Mouse (Mus musculus) common myeloid progenitor, adult 5-6 weeks (primary cell): ENCODE results near the gene B4galt5. TPM values are rescaled to one million over a fixed set of nuclear protein-coding genes. Genes with fewer than 3 reads are reported as not detected.
"Not testable (repeated sequence)": the region's sequence is repeated elsewhere in the genome, so short reads cannot be mapped to it uniquely, and the experiment has no call there.

Source experiments
- ATAC-seq: replicated peaks from 2 replicates; pipeline ENCODE4 v1.8.0; 2016; ENCODE audit warnings: low read depth, mild to moderate bottlenecking, moderate TSS enrichment, inconsistent platforms; ENCODE audit not compliant: poor library complexity, severe bottlenecking
- total RNA-seq: library from RNA; stranded (forward); fragments of 200-1000, 187-1606 nt; gene quantifications from 2 replicates; pipeline ENCODE4 v1.2.3, GENCODE M21; 2017

The B4galt5 gene
- 1.7 and 5.8 TPM in 2 replicates for total RNA-seq

DNA sequence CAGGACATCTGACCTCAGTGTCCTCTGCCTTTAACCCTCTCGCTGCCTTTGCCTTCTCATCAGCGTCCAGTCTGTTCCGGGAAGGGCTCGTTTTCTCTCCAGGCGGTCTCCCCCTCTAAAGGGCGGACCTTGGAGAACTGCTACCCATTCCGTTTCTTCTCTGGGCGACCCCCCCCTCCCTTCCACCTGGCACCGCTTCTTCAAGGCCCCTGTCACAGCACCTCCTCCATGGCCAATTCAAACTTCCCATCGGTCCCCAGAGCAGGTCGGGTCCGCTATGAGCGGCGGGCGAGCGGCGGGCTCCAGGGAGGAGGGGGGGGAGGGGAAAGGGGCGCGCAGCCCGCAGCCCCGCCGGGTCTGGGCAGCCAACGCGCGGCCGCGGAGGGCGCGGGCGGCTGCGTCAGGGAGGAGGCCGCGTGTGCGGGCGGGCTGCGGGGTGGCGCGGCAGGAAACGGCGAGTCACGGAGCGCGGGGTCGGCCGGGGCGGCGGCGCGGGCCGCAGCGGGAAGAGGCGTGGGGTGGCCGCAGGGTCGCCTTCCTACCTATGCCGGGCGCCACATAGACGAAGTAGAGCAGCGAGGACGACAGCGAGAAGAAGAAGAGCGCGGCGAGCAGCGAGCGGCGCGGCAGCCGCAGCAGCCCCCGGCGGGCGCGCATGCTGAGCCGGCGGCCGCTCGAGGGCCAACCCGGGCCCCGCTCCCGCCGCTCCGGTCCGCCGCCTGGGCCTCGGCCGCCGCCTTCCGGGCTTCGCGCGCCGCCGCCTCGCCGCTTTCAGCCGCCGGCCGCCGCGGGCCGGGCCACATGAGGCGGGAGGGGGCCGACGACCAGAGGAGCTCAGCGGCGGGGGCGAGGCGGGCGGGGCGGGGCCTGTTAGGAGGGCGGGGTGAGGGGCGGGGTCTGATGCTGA is at the start of gene B4galt5:
TSS of gene B4galt5 (minus strand) at position 808 of the 907 bp plus-strand sequence.
- no peak for ATAC-seq

DNA sequence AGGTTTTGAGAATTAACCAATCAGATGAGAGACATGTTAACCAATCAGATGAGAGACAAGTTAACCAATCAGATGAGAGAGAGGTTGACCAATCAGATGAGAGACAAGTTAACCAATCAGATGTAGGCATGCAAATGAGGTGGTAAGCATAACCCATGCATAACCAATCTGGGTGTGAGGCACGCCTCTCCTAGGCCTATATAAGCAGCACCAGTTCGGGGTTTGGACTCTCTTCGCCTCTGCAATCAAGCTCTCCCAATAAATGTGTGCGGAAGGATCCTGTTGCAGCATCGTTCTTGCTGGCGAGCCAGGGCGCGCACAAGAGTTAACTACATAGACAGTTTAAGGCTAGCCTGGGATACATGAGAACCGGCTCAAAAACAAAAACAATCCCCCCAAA is 47.4 kb upstream of the B4galt5 start:
- not testable (repeated sequence) for ATAC-seq

DNA sequence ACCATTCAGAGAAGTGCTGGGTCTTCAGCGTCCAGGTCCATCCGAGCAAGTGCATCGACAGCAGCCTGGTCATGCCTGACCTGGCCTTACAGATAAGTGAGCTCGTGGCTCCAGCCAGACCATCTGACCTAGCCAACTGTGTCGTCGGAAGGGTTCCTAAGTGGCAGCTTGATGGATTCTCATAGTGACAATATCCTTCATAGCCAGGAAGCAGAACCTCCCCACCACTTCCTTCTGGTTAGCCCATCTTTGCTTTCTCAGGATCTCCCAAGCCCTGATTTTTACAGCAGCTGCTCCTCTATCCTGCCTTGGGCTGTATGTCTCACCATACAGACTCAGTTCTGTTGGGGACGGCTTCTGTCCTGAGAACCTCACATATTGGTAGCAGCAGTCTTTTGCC is 45.4 kb upstream of the B4galt5 start:
- peak; percentile 72 for ATAC-seq

DNA sequence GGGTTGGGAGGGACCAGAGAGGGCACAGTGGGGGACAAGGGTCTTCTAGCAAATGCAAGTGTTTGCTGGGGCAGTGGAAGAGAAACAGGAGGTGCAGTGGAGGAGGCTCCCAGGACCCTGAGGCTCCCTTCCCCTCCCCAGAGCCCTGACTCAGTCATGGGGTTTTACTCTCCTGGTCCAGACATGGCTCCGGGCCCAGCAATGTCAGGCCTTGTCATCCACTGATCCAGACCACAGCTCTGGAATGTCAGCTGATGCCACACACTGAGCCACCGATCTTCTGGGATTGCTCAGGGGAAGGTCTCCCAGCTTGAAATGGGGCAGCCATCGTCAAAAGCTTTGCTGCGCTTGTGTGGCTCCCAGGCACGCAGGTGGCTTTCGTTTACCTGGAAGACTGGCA is 38.0 kb upstream of the B4galt5 start:
- no peak for ATAC-seq

DNA sequence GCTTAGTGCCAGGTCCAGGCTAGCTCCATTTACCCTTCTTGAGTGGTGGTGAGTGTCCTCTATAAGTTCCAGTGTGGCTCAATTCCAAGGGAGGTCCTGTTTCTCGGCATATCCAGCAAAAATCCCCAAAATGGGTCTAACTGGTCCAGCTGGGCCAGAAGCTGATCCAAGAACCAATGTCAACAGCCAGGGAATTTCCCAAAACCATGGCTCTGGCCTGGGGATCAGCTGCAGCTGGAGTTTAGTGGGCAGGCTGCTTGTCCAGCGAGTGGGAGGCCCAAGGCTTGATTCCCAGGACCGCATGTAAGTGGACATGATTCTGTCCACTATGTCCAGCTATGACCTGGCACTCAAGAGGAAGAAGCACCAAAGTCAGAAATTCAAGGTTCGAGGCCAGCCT is 37.5 kb upstream of the B4galt5 start:
- no peak for ATAC-seq

DNA sequence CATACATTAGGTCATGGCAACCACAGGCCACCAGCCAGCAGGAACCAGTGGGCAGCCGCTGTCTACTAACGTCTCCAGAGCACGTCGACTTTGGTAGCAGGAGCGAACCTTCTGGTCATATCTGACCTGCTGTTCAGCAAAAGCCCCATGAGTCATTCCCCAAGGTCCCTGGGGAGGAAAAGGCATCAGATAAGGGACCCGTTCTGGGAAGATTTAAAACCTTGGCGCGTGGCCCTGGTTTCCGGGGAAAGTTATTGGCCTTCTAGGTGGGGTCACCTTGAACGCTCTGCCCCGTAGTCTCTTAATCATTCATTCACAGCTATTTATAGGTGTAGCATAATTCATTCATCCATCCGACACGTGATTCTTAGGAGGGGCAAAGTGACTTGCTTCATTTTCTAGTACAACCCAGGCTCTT is 34.7 kb upstream of the B4galt5 start:
- ATAC-seq: peak; percentile 58

DNA sequence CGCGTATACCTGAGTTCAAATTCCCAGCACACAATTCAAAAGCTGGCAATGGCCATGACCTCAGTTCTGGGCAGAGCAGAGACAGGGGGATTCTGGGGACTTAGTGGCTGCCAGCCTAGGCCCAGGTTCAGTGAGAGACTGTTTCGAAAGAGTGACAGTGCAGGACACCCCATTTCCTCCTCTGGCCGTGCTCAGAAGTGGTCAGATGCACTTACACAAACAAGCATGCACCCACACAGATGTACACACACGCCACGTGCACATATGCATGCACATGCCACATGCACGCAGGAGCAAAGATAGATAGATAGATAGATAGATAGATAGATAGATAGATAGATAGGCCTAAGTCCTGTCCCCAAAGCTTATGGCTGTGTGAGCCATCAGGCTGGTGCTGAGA is 33.4 kb upstream of the B4galt5 start:
- no peak for ATAC-seq

DNA sequence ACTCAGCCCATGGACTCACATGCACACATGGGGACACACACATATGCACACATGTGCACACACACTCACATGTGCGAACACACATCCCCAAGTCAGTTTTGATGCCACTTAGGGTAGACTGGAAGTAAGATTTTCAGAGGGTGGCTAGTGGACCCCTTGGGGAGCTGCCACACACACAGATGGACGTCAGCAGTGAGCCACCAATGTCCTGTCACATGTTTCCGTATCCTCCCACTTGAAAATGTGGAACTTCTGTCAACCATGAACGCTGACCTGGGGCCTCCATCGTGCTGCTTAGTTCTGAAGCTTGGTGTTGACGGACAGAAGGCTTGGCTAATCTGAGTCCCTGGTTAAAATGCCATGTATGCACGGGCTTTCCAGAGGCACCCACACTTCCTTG is 32.6 kb upstream of the B4galt5 start:
- ATAC-seq: peak; percentile 67

DNA sequence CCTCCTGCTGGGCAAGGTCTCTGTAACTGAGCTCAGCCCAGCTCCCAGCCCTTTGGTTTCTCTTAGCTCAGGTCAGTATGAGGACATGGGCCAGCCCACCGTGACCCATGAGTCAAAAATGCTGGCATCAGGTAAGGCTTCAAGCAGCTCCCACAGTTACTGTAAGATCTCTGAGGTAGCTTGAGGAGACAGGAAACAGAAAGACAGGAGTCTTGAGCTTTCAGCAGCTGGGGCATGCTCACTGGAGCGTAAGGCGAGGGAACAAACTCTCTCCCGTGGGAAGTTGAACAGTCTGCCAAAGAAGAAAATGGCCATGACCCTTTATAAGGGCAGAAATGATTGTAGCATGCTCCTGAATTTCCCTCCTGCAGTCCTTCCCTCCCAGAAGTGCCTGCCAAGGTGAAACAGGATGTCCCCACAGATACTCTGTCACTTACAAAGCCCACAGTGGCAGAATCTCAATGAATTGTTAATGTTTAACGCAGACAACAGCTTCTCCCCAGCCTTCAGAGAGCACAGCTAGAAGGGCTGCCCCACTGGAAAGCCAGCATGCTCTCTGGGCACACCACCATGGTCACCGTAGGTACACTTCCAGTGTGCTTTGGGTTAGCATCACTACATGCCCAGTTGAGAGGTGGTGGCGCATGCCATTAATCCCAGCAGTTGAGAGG is 31.8 kb upstream of the B4galt5 start:
- ATAC-seq: no peak

DNA sequence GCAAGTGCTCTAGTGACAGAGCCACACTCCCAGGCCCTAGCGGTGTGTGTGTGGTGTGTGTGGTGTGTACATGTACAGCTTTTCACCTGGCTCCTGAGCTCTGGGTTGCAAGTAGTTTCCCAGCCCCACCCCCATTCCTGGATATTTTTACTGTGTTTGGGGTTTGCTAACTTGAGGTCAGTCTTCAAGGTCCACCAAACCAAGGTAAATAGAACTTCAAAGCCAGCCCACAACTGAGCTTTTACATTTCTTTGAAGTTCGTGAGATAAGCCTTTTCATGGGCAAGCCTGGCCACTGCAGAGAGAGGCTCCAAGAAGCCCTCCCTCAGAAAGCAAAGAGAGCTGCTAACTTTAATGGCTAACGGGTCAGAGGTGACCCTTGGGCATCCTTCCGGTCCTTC is 30.0 kb upstream of the B4galt5 start:
- no peak for ATAC-seq

DNA sequence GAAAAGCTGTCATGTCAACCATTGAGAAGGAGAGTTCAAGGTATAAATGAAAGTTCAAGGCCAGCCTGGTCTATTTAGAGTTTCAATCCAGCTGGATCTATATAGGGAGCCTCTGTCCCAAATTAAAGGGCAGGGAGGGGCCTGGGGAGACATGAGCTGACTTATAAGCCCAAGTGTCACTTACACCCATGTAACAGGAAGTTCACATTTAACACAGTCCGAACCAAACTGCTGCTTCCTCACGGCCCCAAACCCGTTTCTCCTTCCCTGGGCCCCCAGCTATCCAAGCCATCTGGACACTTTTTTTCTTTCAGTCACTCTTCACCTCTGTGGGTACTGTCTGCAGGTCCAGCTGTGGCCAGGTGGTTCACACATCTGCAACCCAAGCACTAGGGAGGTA is 28.7 kb upstream of the B4galt5 start:
- 0 out of 2 replicates have a peak, but pooled peaks have one; percentile 12 for ATAC-seq

DNA sequence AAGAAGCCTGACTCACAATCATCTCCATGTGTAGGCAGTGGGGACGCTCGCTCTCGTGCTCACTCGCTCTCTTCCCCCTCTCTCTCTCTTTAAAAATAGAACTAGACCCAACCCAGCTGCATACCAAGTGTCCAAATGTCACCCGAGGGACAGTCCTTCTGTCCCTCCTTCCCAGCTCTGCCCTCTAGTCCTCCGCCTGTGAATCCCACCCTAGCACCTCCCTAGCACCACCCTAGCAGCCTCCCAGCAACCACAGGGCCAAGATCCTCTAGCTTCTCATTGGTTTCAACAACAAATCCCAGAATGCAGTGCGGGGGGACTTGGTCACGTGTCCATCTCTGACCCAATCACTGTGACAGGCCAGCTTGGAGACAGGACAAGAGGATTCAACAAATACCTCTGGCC is 27.2 kb upstream of the B4galt5 start:
- no peak for ATAC-seq

DNA sequence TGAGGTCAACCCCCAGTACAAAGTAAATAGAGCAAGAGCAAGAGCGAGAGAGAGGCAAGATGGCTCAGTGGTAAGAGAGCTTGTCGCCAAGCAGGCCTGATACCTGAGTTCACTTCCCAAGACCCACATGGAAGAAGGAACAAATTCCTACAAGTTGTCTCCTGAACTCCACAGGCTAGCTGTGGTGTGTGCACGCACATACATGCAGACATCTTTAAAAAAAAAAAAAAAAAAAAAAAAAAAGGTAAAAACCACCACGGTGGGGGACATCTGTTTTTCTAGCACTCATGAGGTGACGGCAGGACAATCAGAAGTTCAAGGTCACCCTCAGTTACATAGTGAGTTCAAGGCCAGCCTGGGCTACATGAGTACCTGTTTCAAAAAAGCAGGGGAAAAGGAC is 26.7 kb upstream of the B4galt5 start:
- ATAC-seq: no peak

DNA sequence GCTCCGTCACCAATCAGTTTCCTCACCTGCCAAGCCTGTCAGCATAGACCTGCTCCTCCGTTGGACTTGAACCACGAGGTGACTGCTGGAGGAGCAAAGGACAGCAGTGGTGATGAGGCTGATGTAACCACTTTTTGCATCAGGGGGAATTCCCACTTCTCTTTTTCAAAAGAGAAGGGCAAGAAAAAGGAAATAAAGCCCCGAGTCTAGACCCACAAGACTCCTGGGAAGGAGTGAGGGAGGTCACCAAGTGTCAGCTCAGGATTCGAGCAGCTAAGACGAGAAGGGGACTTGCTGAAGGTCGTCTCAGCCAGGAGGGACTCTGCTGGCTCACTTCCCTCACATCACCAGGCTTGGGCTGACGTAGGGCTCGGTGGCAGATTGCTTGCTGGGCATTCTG is 26.2 kb upstream of the B4galt5 start:
- ATAC-seq: peak; percentile 78

DNA sequence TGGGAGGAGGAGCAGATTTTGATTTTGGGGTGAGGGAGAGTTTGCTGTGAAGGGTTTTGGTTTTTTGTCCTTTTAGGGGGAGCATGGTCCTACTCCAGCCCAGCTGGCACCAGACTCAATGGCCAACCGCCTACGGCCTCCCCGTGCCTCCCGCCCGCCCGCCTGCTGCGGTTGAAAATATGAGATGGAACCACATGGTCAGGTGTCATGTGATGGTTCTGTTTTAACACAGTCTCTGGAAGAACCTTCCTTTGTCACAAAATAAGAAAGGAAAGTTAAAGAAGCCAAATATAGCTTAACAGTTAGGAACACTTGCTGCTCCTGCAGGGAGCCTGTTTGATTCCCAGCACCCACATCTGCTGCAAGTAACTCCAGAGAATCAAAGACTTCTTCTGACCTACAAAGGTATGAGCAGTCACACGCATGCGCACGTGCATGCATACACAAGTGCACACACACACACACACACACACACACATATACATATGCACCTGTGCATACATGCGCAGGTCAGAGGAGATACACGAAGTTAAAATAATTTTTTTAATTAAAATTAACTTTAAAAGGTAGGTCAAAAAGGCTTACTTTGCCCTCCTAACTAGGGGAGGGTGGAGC is 25.3 kb upstream of the B4galt5 start:
- ATAC-seq: no peak

DNA sequence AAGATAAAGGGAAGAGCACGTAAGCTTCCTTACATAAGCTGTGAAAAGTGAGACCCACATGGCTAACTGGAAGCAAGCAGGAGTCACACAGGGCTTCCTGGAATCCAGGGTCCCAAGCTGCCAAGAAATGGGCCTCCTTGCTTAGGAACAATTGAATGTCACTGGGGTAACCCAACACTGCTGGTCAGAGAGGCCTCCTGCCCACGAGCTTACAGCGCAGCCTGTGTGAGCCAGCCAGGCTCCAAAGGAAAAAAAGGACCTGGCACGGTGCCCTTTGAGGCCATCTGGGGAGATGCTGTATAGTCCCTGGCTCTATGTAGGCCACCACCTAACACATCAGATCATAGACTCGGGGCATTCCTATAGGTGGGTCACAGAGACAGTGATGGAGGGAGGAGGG is 24.3 kb upstream of the B4galt5 start:
- ATAC-seq: no peak

DNA sequence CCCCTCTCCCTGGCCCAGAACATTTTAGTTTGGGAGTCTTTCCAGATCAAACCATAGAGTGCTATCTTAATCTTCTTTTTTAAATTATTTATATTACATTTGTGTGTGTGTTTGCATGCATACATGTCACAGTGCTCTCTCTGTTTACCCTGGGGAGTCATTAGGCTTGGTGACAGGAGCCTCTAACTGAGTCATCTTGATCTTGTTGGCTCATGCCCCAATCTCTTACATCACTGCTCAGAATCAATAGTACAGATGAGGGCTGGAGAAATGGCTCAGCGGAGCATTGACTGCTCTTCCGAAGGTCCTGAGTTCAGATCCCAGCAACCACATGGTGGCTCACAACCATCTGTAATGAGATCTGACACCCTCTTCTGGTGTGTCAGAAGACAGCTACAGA is 22.5 kb upstream of the B4galt5 start:
- ATAC-seq: no peak

DNA sequence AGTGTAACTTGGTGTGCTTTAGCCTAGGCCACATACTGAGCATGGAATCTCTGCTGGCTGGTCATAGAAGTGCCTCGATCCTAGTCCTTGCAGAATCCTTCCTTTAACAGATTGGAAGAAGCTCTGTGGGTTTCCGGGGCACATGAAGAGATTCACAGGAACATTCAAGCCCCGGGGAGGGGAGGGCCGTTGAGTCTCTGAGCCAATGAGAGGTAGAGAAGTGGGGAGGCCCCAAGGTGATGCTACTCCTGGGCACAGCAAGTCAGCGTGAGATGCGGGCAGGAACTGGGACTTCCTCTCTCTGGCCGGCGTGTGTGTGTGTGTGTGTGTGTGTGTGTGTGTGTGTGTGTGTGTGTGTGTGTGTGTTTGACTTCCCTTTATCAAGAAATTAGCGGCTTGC is 19.3 kb upstream of the B4galt5 start:
- peak; percentile 87 for ATAC-seq

DNA sequence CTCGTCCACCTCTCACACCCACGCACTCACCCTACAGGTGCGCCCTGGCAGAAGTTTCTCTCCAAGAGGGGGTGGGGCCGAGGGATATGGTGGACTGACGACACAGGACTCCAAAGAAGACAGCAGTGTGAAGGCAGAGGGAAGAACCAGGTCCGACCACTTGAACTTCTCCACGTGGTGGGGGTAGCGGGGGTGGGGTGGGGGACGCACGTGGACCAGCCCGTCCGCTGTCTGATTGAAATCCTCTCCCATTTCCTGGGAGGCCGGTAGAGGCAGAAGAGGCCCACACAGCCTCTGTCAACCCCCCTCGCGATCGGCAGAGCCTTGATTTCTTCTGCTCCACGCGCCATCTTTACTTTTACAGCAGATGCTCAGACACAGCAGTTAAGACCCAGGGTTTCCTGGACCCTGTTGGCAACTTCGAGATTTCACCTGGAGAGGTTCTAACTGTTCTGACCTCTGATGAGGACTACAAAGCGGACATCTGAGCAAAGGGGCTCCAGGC is 18.8 kb upstream of the B4galt5 start:
- ATAC-seq: peak; percentile 34

DNA sequence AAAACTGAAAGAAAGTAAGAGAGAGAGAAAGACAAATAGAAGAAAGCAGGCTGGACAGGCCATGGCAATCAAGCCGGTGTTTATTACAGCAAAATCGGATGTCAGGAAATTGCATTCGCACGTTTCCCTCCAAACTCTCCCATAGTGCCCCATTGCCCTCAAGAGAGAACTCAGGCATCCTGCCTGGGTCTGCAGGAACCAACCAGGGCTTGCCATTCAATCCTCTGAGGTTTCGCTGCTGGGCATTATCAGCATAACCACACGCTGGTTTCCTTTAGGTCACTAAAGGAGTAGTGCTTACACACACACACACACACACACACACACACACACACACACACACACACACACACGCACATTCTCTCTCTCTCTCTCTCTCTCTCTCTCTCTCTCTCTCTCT is 18.3 kb upstream of the B4galt5 start:
- ATAC-seq: peak; percentile 84

DNA sequence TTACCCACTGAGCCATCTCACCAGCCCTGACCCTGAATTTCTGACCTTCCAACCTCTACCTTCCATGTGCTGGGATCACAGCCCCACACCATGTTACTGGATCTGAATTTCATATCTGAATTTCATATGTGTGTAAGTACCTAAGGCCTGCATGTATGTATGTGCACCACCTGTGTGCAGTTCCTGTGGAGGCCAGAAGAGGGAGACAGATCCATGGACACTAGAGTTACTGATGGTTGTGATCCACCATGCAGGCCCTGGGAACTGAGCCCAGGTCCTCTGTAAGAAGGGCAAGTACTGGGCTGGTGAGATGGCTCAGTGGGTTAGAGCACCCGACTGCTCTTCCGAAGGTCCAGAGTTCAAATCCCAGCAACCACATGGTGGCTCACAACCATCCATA is 16.1 kb upstream of the B4galt5 start:
- no peak for ATAC-seq
